Mouse (Mus musculus) heart, embryonic 16.5 days (tissue): ENCODE measurements at regions not wholly inside any gene's neighbourhood (a gene's known extent, or its start where the extent isn't known, plus 50 kb on each side); places are given as distances from the start of the nearest gene placed in this dataset.

Source experiments
- ATAC-seq: fragments of 200-750 bp; cut with Nextera tagmentation; replicated peaks from 2 replicates; pipeline ENCODE4 v1.8.0; 2017; ENCODE audit warnings: moderate number of reproducible peaks; ENCODE audit not compliant: insufficient read depth, low FRiP score; ENCODE audit errors: extremely low read depth
- H3K27ac ChIP-seq: fragments of 300-500 bp; sonication (generic); 2 replicates; pipeline ENCODE4 v1.5.1; 2014; ENCODE audit warnings: mild to moderate bottlenecking, low read length, control low read depth, moderate library complexity
- H3K27me3 ChIP-seq: fragments of 300-500 bp; sonication (generic); 2 replicates; pipeline ENCODE4 v1.6.1; 2014; ENCODE audit warnings: low read length, mixed read lengths; ENCODE audit not compliant: control insufficient read depth, insufficient read depth
- H3K36me3 ChIP-seq: fragments of 300-500 bp; sonication (generic); 2 replicates; pipeline ENCODE4 v1.6.1; 2014; ENCODE audit not compliant: control insufficient read depth, insufficient read depth
- H3K4me1 ChIP-seq: fragments of 300-500 bp; sonication (generic); 2 replicates; pipeline ENCODE4 v1.6.1; 2014; ENCODE audit warnings: low read length, mixed read lengths; ENCODE audit not compliant: control insufficient read depth, insufficient read depth
- H3K4me2 ChIP-seq: fragments of 300-500 bp; sonication (generic); 2 replicates; pipeline ENCODE4 v1.6.1; 2014; ENCODE audit warnings: low read depth, mild to moderate bottlenecking, control low read depth, low read length
- H3K4me3 ChIP-seq: fragments of 300-500 bp; sonication (generic); 2 replicates; pipeline ENCODE4 v1.5.1; 2014; ENCODE audit warnings: mild to moderate bottlenecking, control low read depth, low read length
- H3K9ac ChIP-seq: fragments of 300-500 bp; sonication (generic); 2 replicates; pipeline ENCODE4 v1.6.1; 2014; ENCODE audit warnings: low read length, control low read depth
- H3K9me3 ChIP-seq: fragments of 300-500 bp; sonication (generic); replicated peaks from 2 replicates; pipeline ENCODE4 v1.6.1; 2016; ENCODE audit warnings: low read length; ENCODE audit not compliant: control insufficient read depth
- WGBS: fragments of 180-500 bp; shearing (Covaris S2); extraction: QIAGEN DNeasy Blood & Tissue Kit; methylation state at CpG from one replicate; pipeline ENCODE4 v1.1.7; 2014; 5-methylcytosine and 5-hydroxymethylcytosine counted together

DNA sequence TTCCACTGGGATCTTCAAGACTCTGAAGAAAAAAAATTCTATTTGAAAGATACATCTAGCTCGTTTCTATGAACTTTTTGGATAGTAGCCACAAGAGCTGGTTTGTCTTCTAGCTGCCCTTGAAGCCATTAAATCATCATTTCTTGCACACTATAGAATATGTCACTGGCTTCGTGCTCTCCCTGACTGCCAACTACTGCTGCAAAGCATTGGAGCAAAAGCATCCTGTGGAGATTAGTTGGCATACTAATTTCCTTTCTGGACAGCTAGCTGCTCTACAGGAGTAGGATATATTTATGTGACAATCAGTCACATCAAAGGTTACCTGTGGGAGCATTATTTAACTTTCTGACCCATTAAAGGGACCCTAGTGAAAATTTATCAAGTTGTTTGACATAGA is 243.1 kb downstream of the Pdgfc start:
- Histone ChIP-seq H3K4me1 (no peaks in the 10 kb centered on the region), H3K27me3 (no peaks in the 10 kb centered on the region), H3K4me2 (no peak overlapping the region), H3K9ac (no peak overlapping the region), H3K4me3 (no peak overlapping the region), H3K36me3 (no peaks in the 10 kb centered on the region), H3K9me3 (no peaks in the 10 kb centered on the region), H3K27ac (no peak overlapping the region)
- no peak for ATAC-seq
- WGBS: 51% methylated on average over 2 of the region's 2 CpGs

DNA sequence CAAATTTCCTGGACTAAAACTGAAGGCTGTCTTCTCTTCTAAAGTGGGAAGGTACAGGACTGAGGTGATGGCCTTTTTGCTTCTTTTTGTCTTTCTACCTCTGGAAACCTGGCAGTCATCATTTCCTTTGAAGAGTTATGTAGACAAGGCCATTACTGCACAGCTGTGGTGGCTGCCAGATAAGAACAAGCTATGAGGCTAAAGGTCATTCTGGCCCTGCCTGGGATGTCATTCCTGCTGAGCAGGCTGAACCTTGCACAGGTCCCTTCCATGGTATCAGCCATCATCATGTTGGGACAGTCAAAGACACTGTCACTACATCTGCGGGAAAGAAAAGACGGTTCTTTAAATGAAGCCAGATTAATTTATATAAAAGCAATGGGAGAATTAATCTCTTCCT is 253.5 kb downstream of the Pdgfc start:
- no peaks in the 10 kb centered on the region for H3K27me3 ChIP-seq
- H3K4me3 ChIP-seq: no peak overlapping the region
- no peaks in the 10 kb centered on the region for H3K9me3 ChIP-seq
- H3K4me2 ChIP-seq: no peak overlapping the region
- H3K27ac ChIP-seq: no peak overlapping the region
- WGBS: 91% methylated on average over 2 of the region's 2 CpGs
- no peak overlapping the region for H3K9ac ChIP-seq
- H3K4me1 ChIP-seq: no peaks in the 10 kb centered on the region
- H3K36me3 ChIP-seq: no peaks in the 10 kb centered on the region
- no peak for ATAC-seq

DNA sequence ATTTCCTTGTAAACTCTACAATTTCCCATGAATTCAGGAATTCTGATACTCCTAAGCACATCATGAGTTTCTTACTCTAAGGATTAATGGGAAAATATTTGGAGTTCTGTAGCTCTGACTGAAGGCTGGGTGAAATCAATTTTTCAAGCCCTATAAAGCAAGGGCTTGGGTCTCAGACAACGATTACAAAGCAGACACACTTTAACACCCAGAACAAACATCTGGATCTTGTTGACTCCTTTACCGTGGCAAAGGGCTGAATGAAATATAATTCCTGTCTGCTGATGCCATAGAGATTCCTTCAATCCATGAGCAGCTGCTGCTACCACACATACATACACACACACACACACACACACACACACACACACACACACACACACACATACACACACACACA is 256.2 kb downstream of the Pdgfc start:
- 45% methylated on average over 2 of the region's 2 CpGs for WGBS

DNA sequence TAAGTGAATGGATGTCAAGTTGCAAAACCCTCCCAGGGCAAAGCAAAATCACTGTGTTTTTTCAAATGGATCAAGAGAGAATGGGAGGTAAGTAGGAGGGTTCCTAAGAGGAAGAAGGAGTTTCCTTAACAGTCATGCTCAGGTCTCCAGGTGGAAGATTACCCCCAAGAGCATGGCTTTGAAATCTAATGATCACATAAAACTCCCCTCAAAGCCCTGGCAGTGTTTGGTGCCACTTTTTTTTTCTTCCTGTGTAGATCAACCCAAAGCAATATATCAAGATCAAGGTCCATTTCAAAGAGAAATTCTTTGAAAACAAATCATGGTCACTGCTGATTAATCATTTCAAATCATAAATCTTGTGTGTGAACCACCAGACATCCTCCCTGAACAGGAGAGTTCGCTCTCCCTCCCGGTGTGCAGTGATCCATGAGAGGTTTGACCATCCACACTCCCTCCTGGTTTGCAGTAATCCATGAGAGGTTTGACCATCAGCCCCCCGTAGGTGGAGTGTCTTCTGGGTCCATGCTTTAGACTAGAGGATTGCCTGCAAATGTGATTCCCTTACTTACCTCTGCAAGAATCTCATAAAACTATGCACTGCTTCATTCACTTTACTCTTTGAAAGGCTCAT is 257.1 kb downstream of the Pdgfc start:
- Histone ChIP-seq H3K9me3 (no peaks in the 10 kb centered on the region), H3K9ac (no peak overlapping the region), H3K27me3 (no peaks in the 10 kb centered on the region), H3K27ac (no peak overlapping the region), H3K36me3 (no peaks in the 10 kb centered on the region), H3K4me1 (no peaks in the 10 kb centered on the region), H3K4me3 (no peak overlapping the region), H3K4me2 (no peak overlapping the region)
- WGBS: 68% methylated on average over 3 of the region's 3 CpGs
- no peak for ATAC-seq

More for the DNA sequence above, 256.2 kb downstream of the Pdgfc start:
- no peak for ATAC-seq
- H3K4me3 ChIP-seq: no peak overlapping the region
- H3K27me3 ChIP-seq: no peaks in the 10 kb centered on the region
- no peaks in the 10 kb centered on the region for H3K4me1 ChIP-seq
- no peaks in the 10 kb centered on the region for H3K36me3 ChIP-seq
- H3K27ac ChIP-seq: no peak overlapping the region
- no peaks in the 10 kb centered on the region for H3K9me3 ChIP-seq
- H3K9ac ChIP-seq: no peak overlapping the region
- H3K4me2 ChIP-seq: no peak overlapping the region

DNA sequence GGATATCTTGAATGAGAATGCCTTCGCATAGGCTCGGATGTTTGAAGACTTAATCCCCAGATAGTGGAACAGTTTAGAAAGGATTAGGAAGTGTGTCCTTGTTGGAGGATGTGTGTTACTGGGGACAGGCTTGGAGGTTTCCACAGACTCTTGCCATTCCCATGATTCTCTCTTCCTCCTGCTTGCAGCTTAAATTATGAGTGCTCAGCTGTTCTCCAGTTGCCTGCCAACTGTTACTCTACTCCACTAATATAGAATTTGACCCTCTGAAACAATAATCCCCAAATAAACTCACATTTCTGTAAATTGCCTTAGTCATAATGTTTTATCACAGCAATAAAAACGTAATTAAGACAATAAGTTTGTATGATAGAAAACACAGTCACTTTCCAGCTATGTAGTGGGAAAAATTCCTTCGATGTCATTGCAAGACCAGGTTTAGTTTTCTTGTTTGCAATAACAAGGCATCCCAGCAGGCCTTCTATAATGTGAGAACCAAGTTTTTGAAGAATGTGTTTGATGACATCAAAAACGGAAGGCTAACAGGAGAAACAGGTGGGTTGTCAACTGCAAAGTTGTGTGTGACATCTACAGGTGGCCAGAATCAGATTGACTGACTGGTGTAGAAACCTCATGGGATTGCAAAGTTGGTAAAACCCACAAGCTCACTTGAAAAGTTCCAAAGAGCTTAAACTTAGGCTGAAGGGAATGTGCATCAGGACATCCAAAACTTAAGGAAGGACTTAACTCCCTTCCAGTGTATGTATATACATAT is 268.0 kb downstream of the Pdgfc start:
- Histone ChIP-seq H3K4me2 (no peak overlapping the region), H3K9me3 (no peaks in the 10 kb centered on the region), H3K9ac (no peak overlapping the region), H3K4me1 (no peaks in the 10 kb centered on the region), H3K36me3 (no peaks in the 10 kb centered on the region), H3K4me3 (no peak overlapping the region), H3K27ac (no peak overlapping the region), H3K27me3 (no peaks in the 10 kb centered on the region)
- no peak for ATAC-seq
- 79% methylated on average over 5 of the region's 5 CpGs for WGBS

DNA sequence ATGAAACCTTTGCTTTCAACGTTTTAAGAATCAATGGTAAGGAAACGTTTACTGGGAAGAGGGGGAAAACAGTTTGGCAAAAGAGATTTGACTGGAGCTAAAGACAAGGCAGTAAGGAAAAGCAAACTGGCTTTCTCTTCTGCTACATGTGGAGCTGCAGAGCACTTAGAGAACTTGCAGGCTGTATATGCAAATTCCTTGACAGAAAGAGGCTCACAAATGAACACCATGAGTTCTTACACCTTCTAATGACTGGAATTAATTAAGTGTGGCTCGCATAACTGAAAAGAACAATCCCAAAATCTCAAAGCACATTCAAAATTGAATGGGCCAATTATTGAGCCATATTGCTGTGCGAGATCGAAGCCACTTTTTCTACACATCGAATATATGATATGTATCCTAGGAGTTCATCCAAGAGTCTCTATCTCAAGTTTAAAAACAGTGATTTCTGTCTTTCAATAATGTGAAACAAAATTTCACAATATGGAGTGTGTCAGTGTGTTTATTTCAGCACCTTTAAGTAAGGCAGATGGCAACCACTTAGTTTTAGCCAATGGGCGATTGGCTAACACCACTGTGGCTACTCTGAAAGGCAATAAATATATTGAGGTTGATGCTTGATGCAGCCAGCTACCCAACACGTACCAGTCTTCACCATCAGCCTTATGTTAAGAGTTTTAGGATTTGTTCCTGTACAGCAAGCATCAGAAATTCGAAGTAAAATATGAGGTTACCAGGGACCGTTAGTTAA is 269.4 kb downstream of the Pdgfc start:
- ATAC-seq: no peak
- Histone ChIP-seq H3K4me3 (no peak overlapping the region), H3K4me2 (no peak overlapping the region), H3K27ac (no peak overlapping the region), H3K9ac (no peak overlapping the region), H3K27me3 (no peaks in the 10 kb centered on the region), H3K36me3 (no peaks in the 10 kb centered on the region), H3K9me3 (no peaks in the 10 kb centered on the region), H3K4me1 (no peaks in the 10 kb centered on the region)
- WGBS: 70% methylated on average over 10 of the region's 10 CpGs

DNA sequence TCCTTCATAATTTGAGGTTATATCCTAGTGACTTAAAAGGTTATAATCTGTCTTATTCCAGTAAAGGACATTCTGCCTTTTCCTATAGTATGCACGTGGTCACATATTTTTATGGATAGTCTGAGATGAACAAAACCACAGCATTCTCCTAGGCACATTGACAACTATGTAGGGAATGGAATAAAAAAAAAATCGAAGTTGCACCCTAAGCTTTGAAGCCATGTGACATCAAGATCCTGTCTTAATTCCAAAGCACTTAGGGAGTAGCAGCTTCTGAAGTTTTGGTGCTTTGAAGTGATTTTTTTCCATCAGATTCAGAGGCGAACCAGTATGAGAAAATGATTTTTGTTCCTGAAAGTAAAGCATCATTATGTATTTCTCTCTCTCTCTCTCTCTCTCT is 290.6 kb downstream of the Pdgfc start:
- Histone ChIP-seq H3K4me2 (no peak overlapping the region), H3K9ac (no peak overlapping the region), H3K9me3 (no peaks in the 10 kb centered on the region), H3K27me3 (no peaks in the 10 kb centered on the region), H3K36me3 (no peaks in the 10 kb centered on the region), H3K27ac (no peak overlapping the region), H3K4me3 (no peak overlapping the region), H3K4me1 (no peaks in the 10 kb centered on the region)
- 53% methylated on average over 3 of the region's 3 CpGs for WGBS
- no peak for ATAC-seq

DNA sequence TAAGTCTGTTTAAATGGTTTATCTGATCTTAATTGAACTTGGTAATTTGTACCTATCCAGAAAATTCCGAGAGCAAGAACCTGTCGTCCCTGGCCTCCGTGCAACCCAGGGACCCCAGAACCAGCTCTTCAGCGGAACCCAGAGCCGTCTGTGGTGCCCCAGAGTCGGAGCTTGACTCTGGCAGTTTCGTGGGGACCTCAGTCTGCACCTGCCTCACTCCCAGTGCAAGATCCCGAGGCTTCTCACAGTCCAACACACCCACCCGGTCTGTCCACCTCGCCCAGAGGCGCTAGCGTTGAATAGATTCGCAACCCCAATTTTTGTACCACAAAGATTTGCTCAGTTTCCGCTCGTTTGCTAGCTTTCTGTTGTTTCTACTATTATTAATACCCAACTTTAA is 315.5 kb downstream of the Pdgfc start:
- no peak overlapping the region for H3K4me3 ChIP-seq
- H3K36me3 ChIP-seq: no peaks in the 10 kb centered on the region
- no peak overlapping the region for H3K9ac ChIP-seq
- H3K9me3 ChIP-seq: no peaks in the 10 kb centered on the region
- no peak for ATAC-seq
- no peak overlapping the region for H3K4me2 ChIP-seq
- no peaks in the 10 kb centered on the region for H3K4me1 ChIP-seq
- no peak overlapping the region for H3K27ac ChIP-seq
- H3K27me3 ChIP-seq: no peaks in the 10 kb centered on the region
- 79% methylated on average over 15 of the region's 15 CpGs for WGBS

DNA sequence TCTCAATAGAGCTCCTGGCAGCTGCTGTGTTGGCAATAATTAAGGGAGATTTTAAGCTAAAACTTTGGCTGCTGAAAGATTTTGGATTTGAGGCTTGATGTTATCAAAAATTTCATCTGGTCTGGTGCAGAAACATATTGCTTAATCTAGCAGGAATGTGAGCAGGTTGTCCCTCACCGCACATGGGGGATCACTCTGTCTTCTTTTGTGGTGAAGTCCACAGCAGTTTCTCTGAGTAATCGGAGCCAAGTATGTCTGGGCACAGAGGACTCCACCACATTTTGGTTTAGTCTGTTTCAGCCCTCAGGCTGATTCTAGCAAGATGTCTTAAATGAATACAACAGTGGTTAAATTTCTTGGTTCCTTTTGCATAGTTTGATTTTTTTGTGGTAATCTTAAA is 331.7 kb downstream of the Pdgfc start:
- 82% methylated on average over 2 of the region's 2 CpGs for WGBS

More for the DNA sequence above, 331.7 kb downstream of the Pdgfc start:
- Histone ChIP-seq H3K4me1 (no peaks in the 10 kb centered on the region), H3K27ac (no peak overlapping the region), H3K4me3 (no peak overlapping the region), H3K27me3 (no peaks in the 10 kb centered on the region), H3K9ac (no peak overlapping the region), H3K4me2 (no peak overlapping the region), H3K36me3 (no peaks in the 10 kb centered on the region), H3K9me3 (no peaks in the 10 kb centered on the region)
- no peak for ATAC-seq
